Mouse (Mus musculus): ENCODE measurements around the gene Dapp1. TPM values are rescaled to one million over a fixed set of nuclear protein-coding genes. Genes with fewer than 3 reads are reported as not detected.
A peak's percentile ranks its signal among the peaks of the same experiment; 100 is the strongest.
"Not testable (repeated sequence)": the region's sequence is repeated elsewhere in the genome, so short reads cannot be mapped to it uniquely, and the experiment has no call there.

Gene Dapp1
- polyA plus RNA-seq, 1 experiment from 2014 or later, result 2.9 TPM

GRCm38 (mm10) chr3:137968820-137969486 lies 12.4 kb downstream of the Dapp1 start:
- no peaks in the 10 kb centered on the region for H3K9me3 ChIP-seq
- ATAC-seq (ENCODE audit: insufficient number of reproducible peaks, insufficient read depth, low FRiP score, low TSS enrichment, low read depth), result no peak
- no peaks in the 10 kb centered on the region for H3K36me3 ChIP-seq
- no peaks in the 10 kb centered on the region for H3K27me3 ChIP-seq
- H3K4me2 ChIP-seq, result no peak overlapping the region
- no peaks in the 10 kb centered on the region for H3K4me1 ChIP-seq (replicated peaks)
- 86% methylated on average over 9 of the region's 9 CpGs for WGBS
- no peak overlapping the region for H3K4me3 ChIP-seq (replicated peaks)
- no peak overlapping the region for H3K9ac ChIP-seq (replicated peaks)
- no peak overlapping the region for H3K27ac ChIP-seq

GRCm38 (mm10) chr3:137968105-137968819 lies 13.1 kb downstream of the Dapp1 start:
- Histone ChIP-seq H3K27me3 (no peaks in the 10 kb centered on the region), H3K4me3 (replicated peaks) (no peak overlapping the region), H3K27ac (no peak overlapping the region), H3K36me3 (no peaks in the 10 kb centered on the region), H3K9ac (replicated peaks) (no peak overlapping the region), H3K4me1 (replicated peaks) (no peaks in the 10 kb centered on the region), H3K4me2 (no peak overlapping the region), H3K9me3 (no peaks in the 10 kb centered on the region)
- no peak for ATAC-seq (ENCODE audit: insufficient number of reproducible peaks, insufficient read depth, low FRiP score, low TSS enrichment, low read depth)
- 86% methylated on average over 14 of the region's 14 CpGs for WGBS

GRCm38 (mm10) chr3:137964014-137964413 lies 17.3 kb downstream of the Dapp1 start:
- not testable (repeated sequence) for H3K4me2 ChIP-seq; H3K36me3 ChIP-seq; H3K27me3 ChIP-seq; H3K9ac ChIP-seq (replicated peaks); H3K4me3 ChIP-seq (replicated peaks); H3K27ac ChIP-seq; H3K4me1 ChIP-seq (replicated peaks); H3K9me3 ChIP-seq; ATAC-seq (ENCODE audit: insufficient number of reproducible peaks, insufficient read depth, low FRiP score, low TSS enrichment, low read depth)
- 57% methylated on average over 1 of the region's 1 CpGs for WGBS

GRCm38 (mm10) chr3:137963508-137963907 lies 17.8 kb downstream of the Dapp1 start:
- Histone ChIP-seq H3K27ac (no peak overlapping the region), H3K4me1 (replicated peaks) (no peaks in the 10 kb centered on the region), H3K9me3 (no peaks in the 10 kb centered on the region), H3K36me3 (no peaks in the 10 kb centered on the region), H3K27me3 (no peaks in the 10 kb centered on the region), H3K4me3 (replicated peaks) (no peak overlapping the region), H3K9ac (replicated peaks) (no peak overlapping the region), H3K4me2 (no peak overlapping the region)
- no peak for ATAC-seq (ENCODE audit: insufficient number of reproducible peaks, insufficient read depth, low FRiP score, low TSS enrichment, low read depth)
- 78% methylated on average over 8 of the region's 8 CpGs for WGBS

- Histone ChIP-seq H3K27me3 (no peaks in the 10 kb centered on the region), H3K4me3 (replicated peaks) (no peak overlapping the region), H3K9me3 (no peaks in the 10 kb centered on the region), H3K9ac (replicated peaks) (no peak overlapping the region), H3K4me2 (no peak overlapping the region), H3K36me3 (no peaks in the 10 kb centered on the region), H3K27ac (no peak overlapping the region), H3K4me1 (replicated peaks) (no peaks in the 10 kb centered on the region)
- no peak for ATAC-seq (ENCODE audit: insufficient number of reproducible peaks, insufficient read depth, low FRiP score, low TSS enrichment, low read depth)
- 62% methylated on average over 8 of the region's 8 CpGs for WGBS
These were observed 19.5 kb downstream of the Dapp1 start for GRCm38 (mm10) chr3:137961736-137962385.

- Histone ChIP-seq H3K4me1 (replicated peaks) (peaks cover 12% of the 10 kb centered on the region), H3K4me3 (replicated peaks) (no peak overlapping the region), H3K9ac (replicated peaks) (no peak overlapping the region), H3K9me3 (no peaks in the 10 kb centered on the region), H3K4me2 (no peak overlapping the region), H3K27me3 (no peaks in the 10 kb centered on the region), H3K36me3 (no peaks in the 10 kb centered on the region), H3K27ac (no peak overlapping the region)
- 74% methylated on average over 4 of the region's 4 CpGs for WGBS
- no peak for ATAC-seq (ENCODE audit: insufficient number of reproducible peaks, insufficient read depth, low FRiP score, low TSS enrichment, low read depth)
These were observed 21.9 kb downstream of the Dapp1 start for GRCm38 (mm10) chr3:137959456-137959855.

GRCm38 (mm10) chr3:137958352-137958751 lies 23.0 kb downstream of the Dapp1 start:
- WGBS, result 89% methylated on average over 4 of the region's 4 CpGs
- no peaks in the 10 kb centered on the region for H3K9me3 ChIP-seq
- no peak for ATAC-seq (ENCODE audit: insufficient number of reproducible peaks, insufficient read depth, low FRiP score, low TSS enrichment, low read depth)
- no peaks in the 10 kb centered on the region for H3K36me3 ChIP-seq
- H3K4me2 ChIP-seq, result no peak overlapping the region
- H3K4me3 ChIP-seq (replicated peaks), result no peak overlapping the region
- H3K27me3 ChIP-seq, result no peaks in the 10 kb centered on the region
- no peak overlapping the region for H3K9ac ChIP-seq (replicated peaks)
- H3K27ac ChIP-seq, result no peak overlapping the region
- peaks cover 17% of the 10 kb centered on the region for H3K4me1 ChIP-seq (replicated peaks)

- H3K4me3 ChIP-seq (replicated peaks), result no peak overlapping the region
- H3K27ac ChIP-seq, result no peak overlapping the region
- ATAC-seq (ENCODE audit: insufficient number of reproducible peaks, insufficient read depth, low FRiP score, low TSS enrichment, low read depth), result no peak
- H3K4me2 ChIP-seq, result no peak overlapping the region
- H3K4me1 ChIP-seq (replicated peaks), result peaks cover 22% of the 10 kb centered on the region
- H3K36me3 ChIP-seq, result no peaks in the 10 kb centered on the region
- H3K9ac ChIP-seq (replicated peaks), result no peak overlapping the region
- no peaks in the 10 kb centered on the region for H3K9me3 ChIP-seq
- no peaks in the 10 kb centered on the region for H3K27me3 ChIP-seq
- WGBS, result 91% methylated on average over 9 of the region's 9 CpGs
These were observed 23.5 kb downstream of the Dapp1 start for GRCm38 (mm10) chr3:137957864-137958263.

- Histone ChIP-seq H3K36me3 (no peaks in the 10 kb centered on the region), H3K9me3 (no peaks in the 10 kb centered on the region), H3K4me3 (replicated peaks) (peak overlapping the region; percentile 21), H3K9ac (replicated peaks) (no peak overlapping the region), H3K27ac (peak overlapping the region; percentile 29; the same call in 1 of the 2 replicates), H3K27me3 (no peaks in the 10 kb centered on the region), H3K4me1 (replicated peaks) (peaks cover 33% of the 10 kb centered on the region), H3K4me2 (peak overlapping the region; percentile 51)
- WGBS, result 17% methylated on average over 16 of the region's 16 CpGs
- no peak for ATAC-seq (ENCODE audit: insufficient number of reproducible peaks, insufficient read depth, low FRiP score, low TSS enrichment, low read depth)
These were observed 25.7 kb downstream of the Dapp1 start for GRCm38 (mm10) chr3:137955560-137956081.

GRCm38 (mm10) chr3:137954256-137954916 lies 27.0 kb downstream of the Dapp1 start:
- Histone ChIP-seq H3K27me3 (no peaks in the 10 kb centered on the region), H3K9me3 (no peaks in the 10 kb centered on the region), H3K4me3 (replicated peaks) (no peak overlapping the region), H3K9ac (replicated peaks) (no peak overlapping the region), H3K4me1 (replicated peaks) (peaks cover 33% of the 10 kb centered on the region), H3K4me2 (no peak overlapping the region), H3K27ac (no peak overlapping the region), H3K36me3 (no peaks in the 10 kb centered on the region)
- WGBS, result 60% methylated on average over 23 of the region's 23 CpGs
- ATAC-seq (ENCODE audit: insufficient number of reproducible peaks, insufficient read depth, low FRiP score, low TSS enrichment, low read depth), result no peak
